Mouse (Mus musculus): ENCODE data around the gene Six1.

The Six1 gene

GRCm38 (mm10) chr12:73049520-73050225 is 4.0 kb downstream of the Six1 start:
- DNase-seq (ENCODE audit: low spot score): no peak

- no peak for DNase-seq (ENCODE audit: low spot score)
These were observed 5.2 kb downstream of the Six1 start for GRCm38 (mm10) chr12:73048537-73048936.

GRCm38 (mm10) chr12:73047576-73047975 is 6.1 kb downstream of the Six1 start:
- no peak for DNase-seq (ENCODE audit: low spot score)

GRCm38 (mm10) chr12:73046607-73047180 is 7.0 kb downstream of the Six1 start:
- DNase-seq (ENCODE audit: low spot score): peak; percentile 53

GRCm38 (mm10) chr12:73045724-73046606 is 7.7 kb downstream of the Six1 start:
- no peak for DNase-seq (ENCODE audit: low spot score)

- no peak for DNase-seq (ENCODE audit: low spot score)
These were observed 8.5 kb downstream of the Six1 start for GRCm38 (mm10) chr12:73045046-73045723.

- no peak for DNase-seq (ENCODE audit: low spot score)
These were observed 9.3 kb downstream of the Six1 start for GRCm38 (mm10) chr12:73044221-73045045.

GRCm38 (mm10) chr12:73043396-73044167 is 10.1 kb downstream of the Six1 start:
- DNase-seq (ENCODE audit: low spot score): no peak

GRCm38 (mm10) chr12:73042903-73043302 is 10.8 kb downstream of the Six1 start:
- DNase-seq (ENCODE audit: low spot score): no peak

GRCm38 (mm10) chr12:73042406-73042805 is 11.3 kb downstream of the Six1 start:
- DNase-seq (ENCODE audit: low spot score): no peak

- no peak for DNase-seq (ENCODE audit: low spot score)
These were observed 12.4 kb downstream of the Six1 start for GRCm38 (mm10) chr12:73041256-73041630.

- no peak for DNase-seq (ENCODE audit: low spot score)
These were observed 13.0 kb downstream of the Six1 start for GRCm38 (mm10) chr12:73040563-73041255.

- no peak for DNase-seq (ENCODE audit: low spot score)
These were observed 13.6 kb downstream of the Six1 start for GRCm38 (mm10) chr12:73039939-73040562.

- no peak for DNase-seq (ENCODE audit: low spot score)
These were observed 14.4 kb downstream of the Six1 start for GRCm38 (mm10) chr12:73038992-73039938.

GRCm38 (mm10) chr12:73038441-73038991 is 15.2 kb downstream of the Six1 start:
- DNase-seq (ENCODE audit: low spot score): no peak

- DNase-seq (ENCODE audit: low spot score): no peak
These were observed 16.1 kb downstream of the Six1 start for GRCm38 (mm10) chr12:73037385-73038160.
